In the genomic region with DNA sequence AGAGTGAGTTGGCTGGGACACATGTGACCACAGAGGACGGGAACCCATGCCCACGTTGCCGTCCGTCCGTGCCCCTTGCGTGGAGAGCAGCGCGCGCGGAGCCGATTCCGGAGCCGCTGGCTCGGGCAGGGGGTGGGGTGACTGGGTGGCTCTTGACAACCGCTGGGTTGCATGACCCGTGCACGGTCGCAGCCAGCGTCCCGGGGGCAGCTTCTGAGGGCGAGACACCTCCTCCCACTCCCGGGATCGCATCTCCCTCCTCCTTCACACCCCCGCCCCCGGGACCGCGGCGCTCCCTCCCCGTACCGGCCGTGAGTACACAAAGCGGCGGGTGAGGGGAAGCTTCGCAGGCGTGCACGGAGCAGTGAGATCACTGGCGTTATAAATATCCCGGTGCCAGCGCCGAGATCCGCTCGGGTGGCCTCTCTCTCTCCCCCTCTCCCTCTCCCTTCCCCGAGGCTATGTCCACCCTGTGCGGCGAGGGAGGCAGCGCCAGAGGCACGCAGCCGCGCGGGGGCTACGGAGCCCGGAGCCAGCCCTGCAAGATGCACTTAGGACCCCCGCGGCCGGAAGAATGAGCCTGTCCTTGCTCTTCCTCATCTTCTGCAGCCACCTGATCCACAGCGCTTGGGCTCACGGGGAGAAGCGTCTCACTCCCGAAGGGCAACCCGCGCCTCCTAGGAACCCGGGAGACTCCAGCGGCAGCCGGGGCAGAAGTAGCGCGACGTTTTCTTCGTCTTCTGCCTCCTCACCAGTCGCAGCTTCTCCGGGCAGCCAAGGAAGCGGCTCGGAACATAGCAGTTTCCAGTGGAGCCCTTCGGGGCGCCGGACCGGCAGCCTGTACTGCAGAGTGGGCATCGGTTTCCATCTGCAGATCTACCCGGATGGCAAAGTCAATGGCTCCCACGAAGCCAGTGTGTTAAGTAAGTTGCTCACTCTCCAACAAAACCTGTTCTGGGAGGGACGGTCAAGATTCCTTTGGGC, we compare ENCODE assay signal across 8 mouse cellular contexts. TPM values are rescaled to one million over a fixed set of nuclear protein-coding genes. Genes with fewer than 3 reads are reported as not detected.
DNase-seq lines count a peak whose midpoint lies in the region; ATAC-seq lines count a peak whose summit lies in the region.

Fgf5 (plus strand) TSS at position 347 of the 984 bp plus-strand sequence.

- peaks cover 72% of the 10 kb centered on the region for H3K27me3 ChIP-seq in forebrain, embryonic 13.5 days
- peaks cover 83% of the 10 kb centered on the region for H3K27me3 ChIP-seq in hindbrain, embryonic 13.5 days
- peaks cover 38% of the 10 kb centered on the region for H3K27me3 ChIP-seq in limb, embryonic 11.5 days (ENCODE audit: control insufficient read depth, insufficient read depth, low read length)

- H3K9me3 ChIP-seq in forebrain, embryonic 13.5 days (replicated peaks) = no peaks in the 10 kb centered on the region
- no peaks in the 10 kb centered on the region for H3K9me3 ChIP-seq in hindbrain, embryonic 13.5 days
- H3K9me3 ChIP-seq in limb, embryonic 11.5 days (ENCODE audit: control insufficient read depth, low read length) = no peaks in the 10 kb centered on the region

- H3K9ac ChIP-seq in forebrain, embryonic 13.5 days = peak within 1 kb of the TSS; percentile 73
- H3K9ac ChIP-seq in hindbrain, embryonic 13.5 days = peak within 1 kb of the TSS; percentile 78
- H3K9ac ChIP-seq in limb, embryonic 11.5 days (ENCODE audit: low read length) = peak within 1 kb of the TSS; percentile 55

- H3K36me3 ChIP-seq in forebrain, embryonic 13.5 days (ENCODE audit: poor library complexity, severe bottlenecking) = no peaks in the 10 kb centered on the region
- H3K36me3 ChIP-seq in hindbrain, embryonic 13.5 days = no peaks in the 10 kb centered on the region
- no peaks in the 10 kb centered on the region for H3K36me3 ChIP-seq in limb, embryonic 11.5 days (ENCODE audit: control insufficient read depth, insufficient read depth, low read length)

- DNase-seq in gastrocnemius, adult 18-20 months (ENCODE audit: low spot score) = peak; percentile 19
- no peak for DNase-seq in gastrocnemius, postnatal 25 days
- DNase-seq in limb, embryonic 11.5 days (ENCODE audit: low spot score) = peak; percentile 67
- DNase-seq in natural killer cell, adult 2 months (ENCODE audit: low spot score in 2 of 2) = peak; percentile 7 to 25
- DNase-seq in c-Kit-positive CD71-positive TER-119-positive erythroid progenitor cells, embryonic 14.5 days (ENCODE audit: low spot score) = no peak

- ATAC-seq in cerebellum, adult (ENCODE audit: insufficient number of reproducible peaks, low FRiP score, low TSS enrichment) = peak; percentile 27
- ATAC-seq in forebrain, embryonic 13.5 days = peak; percentile 89
- ATAC-seq in hindbrain, embryonic 13.5 days (ENCODE audit: low FRiP score) = peak; percentile 85
- peak; percentile 62 for ATAC-seq in limb, embryonic 11.5 days (ENCODE audit: insufficient number of reproducible peaks, low FRiP score, low TSS enrichment, low read depth)

- 1% methylated on average over 80 of the region's 80 CpGs for WGBS in forebrain, embryonic 13.5 days
- WGBS in hindbrain, embryonic 13.5 days = under 1% methylated on average over 66 of the region's 80 CpGs
- WGBS in limb, embryonic 11.5 days = under 1% methylated on average over 79 of the region's 80 CpGs

- H3K4me3 ChIP-seq in forebrain, embryonic 13.5 days = peak within 1 kb of the TSS; percentile 71
- peak within 1 kb of the TSS; percentile 68 for H3K4me3 ChIP-seq in hindbrain, embryonic 13.5 days
- H3K4me3 ChIP-seq in limb, embryonic 11.5 days (ENCODE audit: low read depth, low read length) = peak within 1 kb of the TSS; percentile 51

- no peak within 1 kb of the TSS for H3K27ac ChIP-seq in forebrain, embryonic 13.5 days
- no peak within 1 kb of the TSS for H3K27ac ChIP-seq in hindbrain, embryonic 13.5 days
- H3K27ac ChIP-seq in limb, embryonic 11.5 days (replicated peaks; ENCODE audit: low read depth, low read length) = no peak within 1 kb of the TSS

- H3K4me1 ChIP-seq in forebrain, embryonic 13.5 days = peaks cover 19% of the 10 kb centered on the region
- H3K4me1 ChIP-seq in hindbrain, embryonic 13.5 days (replicated peaks) = peaks cover 19% of the 10 kb centered on the region
- H3K4me1 ChIP-seq in limb, embryonic 11.5 days (ENCODE audit: control insufficient read depth, insufficient read depth, low read length) = peaks cover 6% of the 10 kb centered on the region; the same call in 1 of the 2 replicates

- H3K4me2 ChIP-seq in forebrain, embryonic 13.5 days = peak within 1 kb of the TSS; percentile 99
- H3K4me2 ChIP-seq in hindbrain, embryonic 13.5 days = peak within 1 kb of the TSS; percentile 99
- H3K4me2 ChIP-seq in limb, embryonic 11.5 days (ENCODE audit: low read depth, severe bottlenecking) = peak within 1 kb of the TSS; percentile 98

RNA-seq across cellular contexts. Expression of gene Fgf5, which starts in this region (rescaled TPM):
- under 1 TPM; 0.32 to 0.57 TPM for total RNA-seq in gastrocnemius, adult 18-20 months (2021)
- total RNA-seq in gastrocnemius, postnatal 25 days (2021) = under 1 TPM; 0.29 to 0.36 TPM
- polyA plus RNA-seq in forebrain, embryonic 13.5 days (2015; fragmentation: Nextera tagmentation; extraction: Ambion mirVana) = 0.57 and 0.74 TPM in 2 replicates
- polyA plus RNA-seq in hindbrain, embryonic 13.5 days (2015; fragmentation: Nextera tagmentation; extraction: Ambion mirVana) = 0.71 and 1.5 TPM in 2 replicates
- 1.1 and 1.2 TPM in 2 replicates for polyA plus RNA-seq in limb, embryonic 11.5 days (2014; fragmentation: Nextera tagmentation; extraction: Ambion mirVana)

Comparison
In these comparisons a context has a peak if more than half of its experiments do, and no peak if none do; other contexts are left out.
1. Peak in DNase-seq in gastrocnemius, adult 18-20 months; RNA of the gene not detected or under 1 TPM.
2. Peak in ATAC-seq, H3K4me3 ChIP-seq, H3K9ac ChIP-seq and H3K4me2 ChIP-seq in forebrain, embryonic 13.5 days; RNA of the gene not detected or under 1 TPM.
3. DNase-seq: peak in limb, embryonic 11.5 days (single experiment) and natural killer cell, adult 2 months (2 of 2); none in gastrocnemius, postnatal 25 days (single experiment) and c-Kit-positive CD71-positive TER-119-positive erythroid progenitor cells, embryonic 14.5 days (single experiment).
4. ATAC-seq: peak in every context shown above with its lines; median percentile 89 in forebrain, embryonic 13.5 days; 85 in hindbrain, embryonic 13.5 days; 62 in limb, embryonic 11.5 days; 27 in cerebellum, adult.
5. Peak in every context shown above with its lines, with median percentiles within 50 percentile points of each other: H3K4me2 ChIP-seq, H3K4me3 ChIP-seq and H3K9ac ChIP-seq.